Mouse (Mus musculus) heart, embryonic 11.5 days (tissue): ENCODE measurements at regions not wholly inside any gene's neighbourhood (a gene's known extent, or its start where the extent isn't known, plus 50 kb on each side); places are given as distances from the start of the nearest gene placed in this dataset.

Source experiments
- ATAC-seq: fragments of 200-750 bp; cut with Nextera tagmentation; replicated peaks from 2 replicates; pipeline ENCODE4 v1.8.0; 2017; ENCODE audit warnings: moderate library complexity; ENCODE audit not compliant: insufficient number of reproducible peaks, low FRiP score, low TSS enrichment
- H3K27ac ChIP-seq: fragments of 300-500 bp; sonication (generic); 2 replicates; pipeline ENCODE4 v1.5.1; 2014; ENCODE audit warnings: mild to moderate bottlenecking, low read depth, low read length
- H3K27me3 ChIP-seq: fragments of 300-500 bp; sonication (generic); 2 replicates; pipeline ENCODE4 v1.6.1; 2014; ENCODE audit warnings: mild to moderate bottlenecking, low read length, mixed read lengths; ENCODE audit not compliant: control insufficient read depth, insufficient read depth
- H3K36me3 ChIP-seq: fragments of 300-500 bp; sonication (generic); 2 replicates; pipeline ENCODE4 v1.6.1; 2014; ENCODE audit warnings: mild to moderate bottlenecking, low read length, moderate library complexity, mixed read lengths; ENCODE audit not compliant: control insufficient read depth, insufficient read depth
- H3K4me1 ChIP-seq: fragments of 300-500 bp; sonication (generic); 2 replicates; pipeline ENCODE4 v1.6.1; 2014; ENCODE audit warnings: low read length; ENCODE audit not compliant: control insufficient read depth, insufficient read depth
- H3K4me2 ChIP-seq: fragments of 300-500 bp; sonication (generic); 2 replicates; pipeline ENCODE4 v1.6.1; 2014; ENCODE audit warnings: mild to moderate bottlenecking, moderate library complexity
- H3K4me3 ChIP-seq: fragments of 300-500 bp; sonication (generic); 2 replicates; pipeline ENCODE4 v1.5.1; 2014; ENCODE audit warnings: low read depth, low read length
- H3K9ac ChIP-seq: fragments of 300-500 bp; sonication (generic); 2 replicates; pipeline ENCODE4 v1.6.1; 2014; ENCODE audit warnings: mild to moderate bottlenecking, low read depth, low read length, moderate library complexity
- H3K9me3 ChIP-seq: fragments of 300-500 bp; sonication (generic); replicated peaks from 2 replicates; pipeline ENCODE4 v1.6.1; 2016; ENCODE audit warnings: low read length; ENCODE audit not compliant: control insufficient read depth
- WGBS: fragments of 180-500 bp; shearing (Covaris S2); extraction: QIAGEN DNeasy Blood & Tissue Kit; methylation state at CpG from one replicate; pipeline ENCODE4 v1.1.7; 2014; ENCODE audit not compliant: insufficient replicate concordance; 5-methylcytosine and 5-hydroxymethylcytosine counted together

DNA sequence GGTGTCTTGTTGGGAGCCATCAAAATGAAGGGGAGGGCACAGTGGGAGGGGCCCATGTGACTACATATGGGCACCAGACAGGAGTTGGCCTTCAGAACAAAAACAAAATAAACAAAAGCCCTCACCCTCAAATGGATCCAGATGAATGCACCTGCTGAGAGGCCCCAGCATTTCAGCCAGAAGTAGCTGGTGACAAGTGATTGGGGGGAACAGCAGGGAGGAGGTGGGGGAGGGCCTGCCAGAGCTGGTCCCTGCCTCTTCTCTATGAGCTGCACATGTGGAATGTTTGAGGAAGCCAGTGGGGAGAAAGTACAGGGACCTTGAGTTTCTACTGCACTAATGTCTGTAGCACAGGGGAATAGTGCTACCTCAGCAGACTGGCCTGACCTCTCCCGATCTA is 139.5 kb downstream of the Efnb2 start:
- H3K9me3 ChIP-seq: no peaks in the 10 kb centered on the region
- 78% methylated on average over 1 of the region's 1 CpGs for WGBS
- no peak overlapping the region for H3K27ac ChIP-seq
- no peak for ATAC-seq
- 0 out of 2 replicates have a peak, but pooled peaks cover 2% of the 10 kb centered on the region for H3K4me1 ChIP-seq
- no peak overlapping the region for H3K4me2 ChIP-seq
- no peak overlapping the region for H3K4me3 ChIP-seq
- no peak overlapping the region for H3K9ac ChIP-seq
- no peaks in the 10 kb centered on the region for H3K27me3 ChIP-seq
- no peaks in the 10 kb centered on the region for H3K36me3 ChIP-seq

DNA sequence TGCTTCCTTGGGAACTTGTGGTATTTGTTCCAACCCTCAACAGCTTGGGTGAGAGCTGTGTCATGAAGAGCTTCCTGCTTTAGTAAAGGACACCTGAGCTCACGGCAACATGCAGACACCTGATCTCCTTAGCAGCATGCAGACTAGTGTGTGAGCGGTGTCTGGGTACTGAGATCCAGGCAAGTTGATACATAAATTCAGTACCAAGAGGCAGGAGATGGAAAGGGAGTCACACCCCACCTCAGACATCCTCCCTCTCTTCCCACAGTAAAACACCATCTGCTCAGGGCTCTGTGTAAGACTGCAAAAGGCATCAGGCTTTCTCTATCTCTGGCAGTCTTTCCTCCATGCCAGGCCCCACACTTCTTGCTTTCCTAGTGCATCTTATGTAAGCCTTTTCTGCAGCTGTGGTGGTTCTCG is 141.3 kb downstream of the Efnb2 start:
- Histone ChIP-seq H3K4me2 (no peak overlapping the region), H3K4me3 (no peak overlapping the region), H3K9ac (no peak overlapping the region), H3K27ac (no peak overlapping the region), H3K4me1 (0 out of 2 replicates have a peak, but pooled peaks cover 2% of the 10 kb centered on the region), H3K27me3 (no peaks in the 10 kb centered on the region), H3K9me3 (no peaks in the 10 kb centered on the region), H3K36me3 (no peaks in the 10 kb centered on the region)
- whole genome bisulfite sequencing: 87% methylated on average over 3 of the region's 3 CpGs
- ATAC-seq: no peak

DNA sequence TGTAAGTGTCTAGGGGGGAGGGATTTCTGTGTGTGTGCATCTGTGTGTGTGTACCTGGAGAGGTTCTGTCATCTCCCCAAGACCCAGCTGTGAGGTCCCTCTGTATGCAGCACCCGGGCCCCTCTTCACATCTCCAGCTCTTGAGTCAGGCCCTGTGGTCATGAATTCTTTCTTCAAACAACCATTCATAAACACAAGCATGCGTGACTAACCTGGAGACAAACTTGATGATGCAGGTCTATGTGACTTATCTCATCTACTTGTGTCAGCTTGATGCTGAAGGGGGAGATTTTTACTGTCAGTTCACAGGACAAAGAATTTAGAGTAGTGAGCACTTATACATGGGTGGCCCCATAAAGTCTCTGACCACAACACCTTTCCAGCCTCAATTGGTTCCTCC is 143.4 kb downstream of the Efnb2 start:
- WGBS: 68% methylated on average over 2 of the region's 2 CpGs
- H3K36me3 ChIP-seq: no peaks in the 10 kb centered on the region
- no peak overlapping the region for H3K4me2 ChIP-seq
- no peak overlapping the region for H3K27ac ChIP-seq
- H3K9ac ChIP-seq: no peak overlapping the region
- no peak for ATAC-seq
- H3K27me3 ChIP-seq: no peaks in the 10 kb centered on the region
- H3K4me3 ChIP-seq: no peak overlapping the region
- 0 out of 2 replicates have a peak, but pooled peaks cover 2% of the 10 kb centered on the region for H3K4me1 ChIP-seq
- no peaks in the 10 kb centered on the region for H3K9me3 ChIP-seq

DNA sequence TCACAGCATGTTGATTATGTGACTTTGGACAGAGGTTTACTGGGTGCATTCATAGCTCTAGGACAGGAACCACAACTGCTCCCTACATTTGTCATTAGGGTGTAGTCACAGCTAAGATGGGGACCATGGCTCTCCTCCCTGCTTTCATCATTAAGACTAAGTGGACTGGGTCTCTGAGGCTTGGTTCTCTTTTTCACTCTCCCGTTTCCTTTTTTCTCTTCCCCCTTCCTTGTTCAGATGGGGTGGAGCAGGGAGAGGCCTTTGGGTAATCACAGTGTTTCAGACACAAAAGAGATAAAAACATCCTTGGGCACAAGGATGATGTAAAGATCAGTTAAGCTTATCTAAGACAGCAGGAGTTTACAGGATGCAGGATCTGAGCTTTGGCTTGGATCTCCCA is 144.8 kb downstream of the Efnb2 start:
- Histone ChIP-seq H3K9me3 (no peaks in the 10 kb centered on the region), H3K9ac (no peak overlapping the region), H3K4me1 (no peaks in the 10 kb centered on the region), H3K4me3 (no peak overlapping the region), H3K36me3 (no peaks in the 10 kb centered on the region), H3K27me3 (no peaks in the 10 kb centered on the region), H3K27ac (no peak overlapping the region), H3K4me2 (no peak overlapping the region)
- ATAC-seq: no peak
- 24% methylated on average over 1 of the region's 1 CpGs for WGBS

DNA sequence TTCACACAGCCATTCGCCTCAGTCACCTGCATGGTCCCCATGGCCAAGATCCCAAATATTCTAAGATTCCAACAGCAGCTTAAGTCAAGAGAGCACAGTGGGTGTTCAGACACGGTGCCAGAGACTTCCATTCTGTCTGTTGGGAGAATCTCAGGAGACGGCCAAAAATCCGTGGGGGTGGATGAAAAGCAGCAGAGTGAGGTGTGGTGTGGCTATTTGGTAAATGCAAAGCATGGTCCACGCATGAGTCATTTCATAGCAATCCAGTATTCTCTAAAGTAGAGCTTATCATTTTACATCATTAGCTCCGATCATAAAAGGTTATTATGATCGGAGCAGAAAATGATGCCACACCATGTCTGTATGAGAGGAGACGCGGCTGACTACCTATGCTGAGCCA is 161.1 kb downstream of the Efnb2 start:
- Histone ChIP-seq H3K9me3 (no peaks in the 10 kb centered on the region), H3K36me3 (no peaks in the 10 kb centered on the region), H3K9ac (no peak overlapping the region), H3K4me3 (no peak overlapping the region), H3K27ac (no peak overlapping the region), H3K4me1 (no peaks in the 10 kb centered on the region), H3K27me3 (no peaks in the 10 kb centered on the region), H3K4me2 (no peak overlapping the region)
- 90% methylated on average over 9 of the region's 9 CpGs for WGBS
- ATAC-seq: no peak

DNA sequence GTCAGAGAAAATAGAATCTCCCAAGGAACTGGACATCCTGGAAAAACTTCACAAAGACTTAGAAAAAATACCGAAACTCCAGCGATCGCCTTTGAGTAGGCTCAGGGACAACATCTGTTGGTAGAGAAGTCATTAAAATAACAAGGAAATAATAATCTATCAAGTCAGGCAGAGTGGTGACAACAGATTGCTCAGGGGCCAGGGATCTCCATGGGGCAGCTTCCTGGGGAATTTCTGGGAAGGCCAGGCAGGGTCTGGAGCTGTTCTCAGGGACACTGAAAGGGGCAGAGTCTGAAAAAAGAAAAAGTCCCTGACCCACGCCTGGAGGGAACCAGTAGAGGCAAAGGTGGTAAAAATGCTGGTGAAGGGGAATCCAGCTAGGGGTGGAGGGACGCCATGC is 162.3 kb downstream of the Efnb2 start:
- WGBS: 39% methylated on average over 5 of the region's 5 CpGs
- no peak overlapping the region for H3K4me3 ChIP-seq
- no peak overlapping the region for H3K9ac ChIP-seq
- H3K4me2 ChIP-seq: no peak overlapping the region
- H3K36me3 ChIP-seq: no peaks in the 10 kb centered on the region
- no peak overlapping the region for H3K27ac ChIP-seq
- H3K27me3 ChIP-seq: no peaks in the 10 kb centered on the region
- H3K9me3 ChIP-seq: no peaks in the 10 kb centered on the region
- ATAC-seq: no peak
- no peaks in the 10 kb centered on the region for H3K4me1 ChIP-seq

DNA sequence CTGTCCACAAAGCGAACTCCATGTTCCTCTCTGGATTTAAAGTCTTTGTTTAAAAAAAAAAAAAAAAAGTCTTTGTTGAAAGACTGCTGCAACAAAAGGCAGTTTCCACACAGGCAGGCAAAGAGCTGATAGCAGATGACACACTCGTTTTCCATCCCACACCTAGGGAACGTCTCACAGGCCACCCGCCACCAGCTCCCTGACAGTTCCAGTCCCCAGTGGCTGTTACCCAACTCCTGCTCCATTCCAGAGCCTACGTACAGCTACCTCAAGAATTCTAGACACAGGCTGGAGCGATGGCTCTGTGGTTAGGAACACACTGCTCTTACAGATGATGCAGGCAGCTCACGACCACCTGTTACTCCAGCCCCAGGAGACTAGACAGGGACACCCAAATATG is 165.6 kb downstream of the Efnb2 start:
- H3K36me3 ChIP-seq: no peaks in the 10 kb centered on the region
- H3K27ac ChIP-seq: no peak overlapping the region
- H3K4me1 ChIP-seq: peaks cover 4% of the 10 kb centered on the region
- H3K4me3 ChIP-seq: no peak overlapping the region
- WGBS: 62% methylated on average over 7 of the region's 7 CpGs
- H3K9me3 ChIP-seq: no peaks in the 10 kb centered on the region
- ATAC-seq: no peak
- no peaks in the 10 kb centered on the region for H3K27me3 ChIP-seq
- H3K9ac ChIP-seq: no peak overlapping the region
- H3K4me2 ChIP-seq: no peak overlapping the region

DNA sequence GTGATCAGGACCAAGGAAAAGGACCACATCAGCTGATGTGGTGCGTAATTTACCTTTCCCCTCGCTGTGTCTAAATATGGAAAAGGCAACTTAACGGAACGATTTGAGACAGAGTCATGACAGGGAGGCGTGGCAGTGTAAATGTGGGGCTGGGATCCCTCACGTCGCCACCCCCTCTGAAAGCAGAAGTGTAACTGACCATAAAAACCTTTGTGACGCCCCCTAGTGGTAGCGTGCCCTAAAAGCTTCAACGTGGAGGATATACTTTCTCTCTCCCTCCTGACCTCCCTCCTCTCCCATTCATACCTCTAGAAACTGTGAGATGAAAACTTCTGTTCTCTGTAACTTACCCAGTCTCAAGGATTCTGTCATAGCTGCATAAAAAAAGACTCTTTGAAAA is 166.8 kb downstream of the Efnb2 start:
- no peak for ATAC-seq
- Histone ChIP-seq H3K9ac (no peak overlapping the region), H3K27me3 (no peaks in the 10 kb centered on the region), H3K4me1 (peaks cover 12% of the 10 kb centered on the region), H3K36me3 (no peaks in the 10 kb centered on the region), H3K4me3 (no peak overlapping the region), H3K27ac (no peak overlapping the region), H3K4me2 (no peak overlapping the region), H3K9me3 (no peaks in the 10 kb centered on the region)
- WGBS: 88% methylated on average over 10 of the region's 10 CpGs

DNA sequence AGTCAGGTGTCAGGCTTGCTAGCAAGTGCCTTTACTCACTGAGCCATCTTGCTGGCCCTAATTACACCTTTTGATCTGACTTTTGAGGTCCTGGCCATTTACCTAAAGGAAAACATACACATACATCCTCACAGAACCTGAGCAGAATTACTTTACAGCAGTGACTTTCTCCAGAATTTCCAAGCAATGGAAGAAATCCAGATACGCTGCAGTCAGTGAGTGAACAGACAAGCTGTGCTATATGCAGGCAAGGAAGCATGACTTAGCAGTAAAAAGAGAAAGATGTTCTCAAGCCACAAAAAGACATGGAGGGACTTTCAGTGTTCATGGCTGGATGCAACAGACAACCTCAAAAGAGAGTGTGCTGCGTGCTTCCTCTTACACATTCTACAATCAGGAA is 169.1 kb downstream of the Efnb2 start:
- Histone ChIP-seq H3K9me3 (no peaks in the 10 kb centered on the region), H3K4me3 (no peak overlapping the region), H3K27ac (no peak overlapping the region), H3K27me3 (no peaks in the 10 kb centered on the region), H3K4me2 (no peak overlapping the region), H3K4me1 (peaks cover 24% of the 10 kb centered on the region), H3K36me3 (no peaks in the 10 kb centered on the region), H3K9ac (no peak overlapping the region)
- 77% methylated on average over 2 of the region's 2 CpGs for WGBS
- no peak for ATAC-seq
